Mouse (Mus musculus) liver, embryonic 18 days (tissue): ENCODE data around the gene Oser1. TPM values are rescaled to one million over a fixed set of nuclear protein-coding genes. Genes with fewer than 3 reads are reported as not detected.

ENCODE experiments used
- polyA plus RNA-seq: library from polyadenylated mRNA; depleted of rRNA; stranded (reverse); fragments of >200 nt; gene quantifications from 2 replicates; pipeline ENCODE4 v1.2.3, GENCODE M21; 2012; rRNA removed

The Oser1 gene
- 20.6 and 21.3 TPM in 2 replicates for polyA plus RNA-seq

GRCm38 (mm10) chr2:163424597-163424996 lies at the start of gene Oser1:
Gene Oser1 (minus strand): TSS chr2:163424697.

GRCm38 (mm10) chr2:163472466-163472851 lies 48.0 kb upstream of the Oser1 start, which contains the start of gene Fitm2:
Gene Fitm2 (minus strand): TSS chr2:163472629.

DNA sequence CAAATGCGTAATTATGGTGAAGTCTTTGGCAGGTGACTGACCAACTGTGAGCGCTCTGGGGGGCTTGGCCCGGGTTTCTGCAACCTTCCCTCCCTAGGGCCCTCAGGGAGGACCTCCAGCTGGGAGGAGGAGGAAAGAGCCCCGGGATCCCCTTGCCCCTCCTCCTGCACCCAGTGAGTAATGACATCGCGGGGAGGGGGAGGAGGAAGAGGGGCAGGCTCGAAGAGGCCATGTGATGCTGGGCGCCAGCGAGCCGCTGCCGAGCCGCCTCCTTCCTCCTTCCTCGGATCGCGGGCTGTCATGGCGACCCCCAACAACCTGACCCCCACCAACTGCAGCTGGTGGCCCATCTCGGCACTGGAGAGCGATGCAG lies 13.7 kb upstream of the Oser1 start, which contains the start of gene Gdap1l1:
Gene Gdap1l1 (plus strand): TSS at position 231 of the 373 bp plus-strand sequence.

DNA sequence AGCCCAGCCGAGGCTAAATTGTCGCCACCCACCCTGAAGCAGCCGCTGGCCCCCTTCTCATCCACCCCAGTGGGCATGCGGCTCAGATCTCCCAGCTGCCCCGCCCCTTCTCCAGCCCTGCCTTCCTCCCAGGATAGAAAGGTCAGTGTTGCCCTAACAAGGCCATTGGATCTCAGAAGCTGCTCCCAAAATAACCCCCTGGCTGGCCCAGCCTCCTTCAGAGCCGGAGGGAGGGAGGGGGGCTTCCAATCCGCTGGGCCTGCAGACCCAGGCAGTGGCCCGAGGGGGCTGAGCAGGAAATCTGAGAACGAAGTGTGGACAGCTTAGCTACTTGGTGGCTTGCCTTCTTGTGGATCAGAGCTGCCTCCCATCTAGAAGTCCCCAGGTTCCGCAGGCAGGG lies 26.6 kb downstream of the Oser1 start, which contains the start of gene Jph2:
Gene Jph2 (minus strand): TSS at position 89 of the 400 bp plus-strand sequence.

Other genes starting within 250 kb of the Oser1 start
- 0.64 and 0.82 TPM in 2 replicates for gene Tox2, start 221.6 kb downstream of the Oser1 start, polyA plus RNA-seq
- 0.18 and 0.20 TPM in 2 replicates for gene Jph2, start 26.7 kb downstream of the Oser1 start, polyA plus RNA-seq
- gene Gdap1l1, start 13.8 kb upstream of the Oser1 start, polyA plus RNA-seq, result 0.02 TPM in 1 of 2 replicates, not detected in the other
- 5.6 and 5.7 TPM in 2 replicates for gene Fitm2, start 47.9 kb upstream of the Oser1 start, polyA plus RNA-seq
- not detected in 2 replicates for gene R3hdml, start 67.6 kb upstream of the Oser1 start, polyA plus RNA-seq
- gene Hnf4a, start 82.1 kb upstream of the Oser1 start, polyA plus RNA-seq, result 68.1 and 73.7 TPM in 2 replicates
- gene Ttpal, start 177.6 kb upstream of the Oser1 start, polyA plus RNA-seq, result 5.3 and 5.7 TPM in 2 replicates
- gene Serinc3, start 220.4 kb upstream of the Oser1 start, polyA plus RNA-seq, result 205 and 224 TPM in 2 replicates
- gene Pkig, start 233.7 kb upstream of the Oser1 start, polyA plus RNA-seq, result 40.4 and 41.0 TPM in 2 replicates